Mouse (Mus musculus): ENCODE data around the gene Mpg.
"Not testable (repeated sequence)": the region's sequence is repeated elsewhere in the genome, so short reads cannot be mapped to it uniquely, and the experiment has no call there.

Mpg gene

DNA sequence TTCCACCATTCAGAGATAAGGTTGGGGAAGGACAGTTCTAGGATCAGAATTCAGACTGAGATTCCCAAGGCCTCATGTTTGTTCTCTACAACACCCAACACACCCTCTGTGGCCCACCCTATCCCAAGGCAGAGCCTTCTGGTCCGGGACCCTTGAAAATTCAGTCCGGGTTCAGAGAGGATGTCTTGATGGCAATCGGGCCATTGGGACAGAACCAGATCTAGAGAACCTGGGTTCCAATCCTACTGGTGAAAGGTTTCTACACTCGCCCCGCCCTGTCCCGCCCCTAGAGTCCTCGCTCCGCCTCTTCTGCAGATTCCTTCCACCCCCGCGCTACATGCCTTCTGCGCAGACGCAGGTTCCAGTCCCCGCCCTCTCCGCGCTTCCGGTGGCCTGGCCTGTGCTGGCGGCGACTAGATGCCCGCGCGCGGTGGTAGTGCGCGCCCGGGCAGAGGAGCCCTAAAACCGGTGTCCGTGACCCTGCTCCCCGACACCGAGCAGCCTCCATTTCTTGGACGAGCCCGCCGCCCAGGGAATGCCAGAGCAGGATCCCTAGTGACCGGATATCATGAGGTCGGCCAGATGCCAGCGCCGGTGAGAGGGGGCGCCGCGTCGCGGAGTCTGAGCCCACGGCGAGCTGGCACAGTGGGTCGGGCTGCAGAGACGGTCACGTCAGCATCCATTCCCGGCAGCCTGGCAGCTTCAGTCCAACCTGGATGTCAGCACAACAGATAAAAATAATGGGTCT is at the start of gene Mpg:
Mpg (plus strand) TSS at position 382 of the 748 bp plus-strand sequence.
- DNase-seq (ENCODE audit: low spot score), result peak; percentile 90

DNA sequence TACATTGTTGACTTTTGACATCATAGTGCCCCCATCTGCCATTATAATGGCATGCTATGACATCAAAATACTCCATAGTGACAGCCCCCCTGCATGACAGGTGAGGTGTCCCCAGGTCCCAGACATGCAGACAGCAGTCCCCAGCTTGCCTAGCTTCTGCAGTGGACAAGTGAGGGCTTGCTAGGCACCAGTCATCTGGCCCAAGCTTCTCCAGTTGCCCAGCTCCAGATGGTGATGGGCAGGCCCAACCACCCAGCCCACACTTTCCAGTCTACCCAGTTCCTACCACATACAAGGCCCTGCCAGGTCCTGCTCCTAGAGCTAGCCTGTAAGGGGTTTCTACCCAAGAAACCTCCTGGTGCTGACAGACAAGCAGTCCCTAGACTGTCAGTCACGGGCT is 47.8 kb upstream of the Mpg start:
- DNase-seq (ENCODE audit: low spot score), result no peak

DNA sequence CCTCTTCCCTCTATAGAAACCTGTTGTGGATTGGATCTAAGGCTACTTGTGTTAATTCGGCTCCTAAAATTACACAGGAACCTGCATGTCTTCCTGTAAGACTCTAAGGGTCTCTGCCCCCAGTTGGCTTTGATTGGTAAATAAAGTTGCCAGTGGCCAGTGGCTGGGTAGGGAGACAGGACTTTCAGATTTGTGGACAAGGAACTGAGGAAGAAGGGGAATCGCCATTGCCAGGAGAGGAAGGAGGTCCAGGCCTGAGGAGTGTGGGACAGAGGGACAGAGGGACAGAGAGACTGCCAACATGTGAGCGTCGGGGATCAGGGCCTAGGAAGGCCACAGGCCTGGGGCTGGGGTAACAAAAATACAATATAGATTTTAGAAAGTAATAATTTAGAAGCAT is 45.1 kb upstream of the Mpg start:
- no peak for DNase-seq (ENCODE audit: low spot score)

DNA sequence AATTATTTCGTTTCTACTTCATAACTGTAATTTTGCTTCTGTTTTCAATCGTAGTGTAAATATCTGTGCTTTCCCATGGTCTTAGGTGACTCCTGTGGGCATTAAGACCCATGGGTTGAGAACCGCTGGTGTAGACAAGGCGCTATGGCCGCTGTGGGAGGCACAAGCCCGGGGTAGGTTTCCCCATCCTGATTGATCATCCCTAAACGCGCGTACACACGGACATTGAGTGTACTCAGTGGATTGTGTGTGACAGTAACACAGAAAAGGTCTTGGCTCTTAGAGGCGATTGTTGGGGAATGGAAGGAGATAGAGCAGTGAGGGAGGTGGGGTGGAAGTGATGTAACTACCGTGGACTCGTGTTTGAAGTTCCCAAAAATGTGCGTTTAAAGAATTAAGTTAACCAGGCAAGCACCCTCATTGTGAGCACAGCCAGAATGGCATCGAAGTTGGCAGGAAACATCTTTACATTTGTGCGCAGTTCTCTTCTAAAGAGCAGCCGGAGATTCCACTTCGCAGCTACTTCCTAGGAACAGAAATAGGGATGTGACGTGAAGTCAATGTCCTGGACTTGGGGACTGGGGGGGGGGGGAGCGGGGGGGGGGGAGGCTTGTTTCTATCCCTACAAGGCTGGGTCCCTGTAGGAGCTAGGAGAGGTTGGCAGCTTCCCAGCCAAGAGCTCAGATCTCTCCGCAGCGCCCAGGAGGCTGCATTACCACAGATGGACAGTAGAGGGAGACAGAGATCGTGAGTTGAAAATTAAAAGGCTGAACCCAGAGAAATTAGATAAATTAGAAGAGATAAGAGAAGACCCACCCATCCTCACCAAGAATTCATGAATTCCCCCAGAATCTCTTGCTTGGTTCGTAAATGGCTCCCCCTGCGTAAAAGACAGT is 44.1 kb upstream of the Mpg start:
- DNase-seq (ENCODE audit: low spot score), result peak; percentile 83

DNA sequence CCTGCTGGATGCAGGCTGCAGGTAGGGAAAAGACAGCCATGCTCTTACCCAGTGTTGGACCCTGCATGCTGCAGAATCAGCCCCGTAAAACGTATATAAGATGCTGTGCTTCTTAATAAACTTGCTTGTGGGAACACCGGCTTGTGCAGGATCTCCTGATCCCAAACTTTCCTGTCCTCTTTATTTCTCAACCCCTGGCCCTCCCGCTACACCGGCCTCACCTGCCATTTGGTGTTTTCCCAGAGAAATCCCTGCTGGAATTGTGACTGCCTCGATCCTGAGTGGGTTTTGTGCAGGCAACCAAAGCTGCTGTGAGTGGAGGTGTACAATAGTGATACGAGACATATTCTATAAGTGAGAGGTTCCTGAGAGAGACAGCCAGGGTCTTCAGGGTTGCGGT is 41.8 kb upstream of the Mpg start:
- no peak for DNase-seq (ENCODE audit: low spot score)

DNA sequence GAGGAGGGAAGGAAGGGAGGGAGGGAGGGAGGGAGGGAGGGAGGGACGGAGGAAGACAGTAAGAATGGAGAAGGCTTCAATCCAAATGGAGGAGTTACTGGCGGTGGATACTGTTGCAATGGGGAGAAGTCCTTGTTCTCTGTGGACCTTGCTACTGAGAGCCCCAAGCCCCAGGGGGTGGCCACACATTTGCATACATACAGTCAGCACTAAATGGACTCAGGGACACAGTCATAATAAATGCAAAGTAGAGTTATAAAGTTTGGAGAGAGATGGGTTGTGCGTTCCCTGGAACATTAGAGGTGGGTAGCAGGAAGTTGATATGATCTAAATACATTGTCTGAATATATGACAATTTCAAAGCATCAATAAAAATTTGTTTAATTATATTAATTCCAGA is 40.3 kb upstream of the Mpg start:
- DNase-seq (ENCODE audit: low spot score), result no peak

DNA sequence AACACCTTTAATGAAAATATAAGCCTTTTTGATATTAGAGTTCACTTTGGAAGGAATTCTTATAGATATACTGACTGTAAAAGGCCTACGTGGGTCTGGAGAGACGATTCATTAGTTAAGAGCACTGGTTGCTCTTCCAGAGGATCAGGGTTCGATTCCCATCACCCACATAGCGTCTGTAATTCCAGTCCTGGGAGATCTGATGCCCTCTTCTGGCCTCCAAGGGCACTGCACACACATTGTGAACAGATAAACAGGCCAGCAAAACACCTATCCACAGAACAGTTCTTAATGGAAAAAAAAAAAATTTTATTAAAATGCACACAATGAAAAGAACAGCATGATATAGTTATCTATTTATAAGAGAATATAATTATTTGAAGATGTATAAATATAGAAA is 39.0 kb upstream of the Mpg start:
- no peak for DNase-seq (ENCODE audit: low spot score)

DNA sequence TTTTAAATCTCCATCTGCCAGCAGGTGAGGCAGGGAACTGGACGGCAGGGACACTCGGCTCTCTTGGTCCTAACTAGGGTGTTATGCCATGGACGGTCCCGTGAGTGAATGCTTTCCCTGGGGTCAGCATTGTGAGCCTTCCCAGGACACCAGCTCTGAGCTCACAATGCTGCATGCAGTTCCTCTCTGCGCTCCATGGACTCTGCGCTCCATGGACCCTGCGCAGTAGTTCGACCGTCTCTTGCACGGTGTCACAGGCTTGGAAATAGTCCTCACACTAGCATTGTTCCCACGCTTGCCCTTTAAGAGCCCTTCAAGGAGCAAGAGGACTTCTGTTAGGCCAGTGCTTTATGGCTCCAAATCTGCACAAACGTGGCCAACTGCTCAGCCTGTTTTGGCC is 37.4 kb upstream of the Mpg start:
- DNase-seq (ENCODE audit: low spot score), result no peak

DNA sequence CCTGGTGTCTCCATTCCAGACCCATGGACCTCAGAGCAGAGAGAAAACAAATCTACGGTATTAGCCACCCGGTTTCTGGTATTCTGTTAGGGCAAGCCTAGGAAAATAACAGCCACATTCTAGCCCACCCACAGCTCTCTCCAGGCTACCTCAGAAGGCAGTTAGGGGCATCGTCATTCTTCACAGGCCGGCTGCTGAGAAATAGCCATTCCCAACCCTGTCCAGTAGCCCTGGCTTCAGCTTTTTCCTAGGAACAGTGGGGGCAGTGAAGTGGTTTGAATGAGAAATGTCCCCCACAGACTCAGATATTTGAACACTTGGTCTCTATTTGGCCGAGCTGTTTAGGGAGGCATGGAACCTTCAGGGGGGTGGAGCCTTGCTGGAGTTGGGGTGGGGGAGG is 36.9 kb upstream of the Mpg start:
- DNase-seq (ENCODE audit: low spot score), result no peak

DNA sequence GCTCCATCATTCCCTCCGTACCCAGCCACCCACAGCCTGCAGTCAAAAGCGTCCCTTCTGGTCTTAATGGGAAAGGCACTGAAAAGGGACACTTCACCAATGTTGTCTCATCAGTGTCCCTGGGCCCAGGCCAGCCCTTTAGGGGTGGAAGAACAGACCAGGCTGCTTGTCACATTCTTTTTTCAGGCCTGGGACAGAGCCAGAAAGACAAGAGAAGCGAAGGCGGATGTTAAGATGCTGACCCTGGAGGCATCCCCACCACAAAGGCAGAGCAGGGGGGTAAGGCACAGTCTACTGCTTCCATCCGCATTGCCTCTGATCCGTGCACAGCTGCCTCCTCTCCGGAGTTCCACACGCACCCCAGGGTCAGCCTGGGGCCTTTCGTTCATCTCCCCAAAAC is 36.2 kb upstream of the Mpg start:
- no peak for DNase-seq (ENCODE audit: low spot score)

DNA sequence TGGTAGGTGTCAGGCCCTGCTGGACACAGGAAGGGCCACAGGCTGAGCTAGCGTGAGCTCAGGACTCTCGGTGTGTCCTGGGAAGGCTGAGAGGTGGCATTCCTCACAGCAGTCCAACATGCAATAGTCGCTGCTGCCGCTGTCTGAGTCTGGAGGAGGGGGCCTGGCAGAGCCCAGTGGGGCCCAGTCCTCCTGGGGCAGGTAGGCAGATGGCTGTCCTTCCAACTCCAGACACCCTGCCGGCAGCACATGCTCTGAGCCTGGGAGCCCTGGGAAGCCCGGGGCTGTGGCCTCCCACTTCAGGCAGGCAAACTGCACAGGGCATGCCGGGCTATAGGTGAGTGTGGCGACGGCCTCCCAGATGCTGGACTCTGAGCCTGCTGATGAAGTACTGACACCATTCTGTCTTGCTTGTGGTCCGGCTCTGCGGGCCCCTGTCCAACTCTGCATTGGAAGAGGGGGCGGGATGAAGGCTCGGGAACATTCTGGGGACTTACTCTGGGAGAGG is 35.6 kb upstream of the Mpg start:
- DNase-seq (ENCODE audit: low spot score), result no peak

DNA sequence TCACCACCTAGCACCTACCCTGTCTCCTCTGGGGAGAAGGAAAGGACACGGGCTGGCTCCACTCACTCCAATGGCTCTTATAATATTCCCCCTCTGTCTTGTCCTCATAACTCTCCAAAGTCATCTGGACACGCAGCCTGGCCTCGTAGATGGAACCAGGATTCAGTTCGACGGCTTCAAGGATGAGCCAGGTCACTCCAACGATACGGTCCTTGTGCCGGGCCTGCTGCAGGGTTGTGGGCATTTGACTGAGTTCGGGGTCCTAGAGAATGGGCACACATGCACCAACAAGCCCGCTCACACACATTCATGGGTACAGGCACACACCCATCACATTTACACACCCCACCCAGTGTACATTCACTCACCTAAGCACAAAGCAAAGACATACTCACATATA is 33.1 kb upstream of the Mpg start:
- DNase-seq (ENCODE audit: low spot score), result no peak

DNA sequence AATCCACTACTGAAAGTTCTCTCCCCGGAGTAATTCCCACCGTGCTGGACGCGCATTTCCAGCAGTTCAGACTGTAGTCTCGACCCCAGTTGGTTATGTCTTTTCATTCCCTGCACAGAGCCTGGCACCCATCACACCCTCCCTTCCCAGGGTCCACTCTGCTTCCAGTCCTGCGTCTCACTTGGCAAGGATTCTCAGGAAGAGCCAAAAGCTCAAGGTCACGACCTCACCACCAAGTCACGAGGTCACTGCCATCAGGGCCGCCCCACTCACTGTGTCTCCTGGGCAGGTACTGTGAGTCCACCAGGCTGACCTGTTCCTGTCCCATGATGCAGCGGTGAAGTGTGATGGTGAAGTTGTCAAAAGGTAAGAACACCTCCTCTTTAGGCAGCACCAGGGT is 32.2 kb upstream of the Mpg start:
- DNase-seq (ENCODE audit: low spot score), result no peak

DNA sequence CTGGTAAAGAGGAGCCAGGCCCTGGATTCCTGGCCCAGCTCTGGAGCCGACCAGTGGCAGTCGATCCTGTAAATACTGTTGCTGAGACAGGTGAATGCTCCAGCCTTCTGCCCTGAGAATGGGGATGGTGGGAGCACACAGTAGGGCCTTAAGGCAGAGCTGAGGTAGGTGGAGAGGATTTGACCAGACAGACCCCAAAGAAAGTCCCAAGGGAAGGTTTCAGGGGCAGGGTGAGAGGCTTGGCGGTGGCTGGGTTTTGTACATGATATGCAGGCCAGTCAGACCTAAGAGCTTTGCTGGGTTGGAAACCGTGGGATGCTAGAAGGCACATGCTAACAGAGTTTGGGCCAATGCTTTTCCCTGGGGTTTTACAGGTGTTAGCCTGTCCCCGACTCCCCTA is 31.7 kb upstream of the Mpg start:
- DNase-seq (ENCODE audit: low spot score), result no peak

DNA sequence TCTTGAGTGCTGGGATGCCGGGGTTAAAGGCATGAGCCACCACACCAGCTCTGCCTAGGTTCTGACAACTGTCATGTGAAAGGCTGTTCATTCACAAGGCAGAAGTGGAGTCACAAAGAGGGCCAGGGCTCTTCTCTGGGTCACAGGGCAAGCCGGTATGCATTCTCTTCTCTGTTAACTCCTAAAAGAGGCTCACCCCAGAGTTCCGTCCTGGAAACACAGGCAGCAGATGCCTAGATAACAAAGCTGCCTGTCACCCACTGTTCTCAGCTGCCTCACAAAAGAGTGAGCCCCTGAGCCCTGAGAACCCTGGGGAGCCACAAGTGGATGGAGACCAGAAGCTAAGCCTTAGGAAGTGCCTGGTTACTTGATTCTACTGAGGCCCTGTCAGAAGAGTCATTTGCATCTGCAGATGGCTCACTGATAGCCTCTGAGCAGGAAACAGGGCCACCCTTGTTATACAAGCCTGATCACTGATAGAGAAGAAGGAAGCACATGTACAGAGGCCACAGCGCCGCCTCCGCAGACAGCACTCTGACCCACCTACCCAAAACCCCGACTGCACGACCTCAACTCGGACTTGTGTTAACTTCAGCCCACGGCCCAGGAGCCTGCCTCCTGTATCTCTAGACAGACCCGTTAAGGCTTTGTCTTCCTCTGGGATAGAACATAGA is 30.3 kb upstream of the Mpg start:
- DNase-seq (ENCODE audit: low spot score), result no peak

DNA sequence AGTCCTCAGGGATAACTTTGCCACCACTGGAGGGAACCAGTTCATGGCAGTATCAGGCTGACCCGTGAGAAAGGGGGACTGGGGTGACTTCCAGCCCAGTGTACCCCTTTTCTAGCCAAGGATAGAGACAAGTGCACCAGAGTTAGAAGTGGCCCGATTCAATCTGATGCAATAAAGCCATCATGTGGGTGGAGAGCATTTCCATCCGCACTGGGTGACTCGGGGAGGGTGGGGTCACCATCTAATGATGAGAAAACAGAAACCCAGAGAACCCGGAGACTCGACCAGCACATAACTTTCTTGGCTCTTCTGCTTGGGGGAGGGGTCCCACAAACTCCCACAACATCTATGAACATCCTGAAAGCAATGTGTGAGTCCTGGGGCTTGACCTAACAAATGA is 29.6 kb upstream of the Mpg start:
- no peak for DNase-seq (ENCODE audit: low spot score)

DNA sequence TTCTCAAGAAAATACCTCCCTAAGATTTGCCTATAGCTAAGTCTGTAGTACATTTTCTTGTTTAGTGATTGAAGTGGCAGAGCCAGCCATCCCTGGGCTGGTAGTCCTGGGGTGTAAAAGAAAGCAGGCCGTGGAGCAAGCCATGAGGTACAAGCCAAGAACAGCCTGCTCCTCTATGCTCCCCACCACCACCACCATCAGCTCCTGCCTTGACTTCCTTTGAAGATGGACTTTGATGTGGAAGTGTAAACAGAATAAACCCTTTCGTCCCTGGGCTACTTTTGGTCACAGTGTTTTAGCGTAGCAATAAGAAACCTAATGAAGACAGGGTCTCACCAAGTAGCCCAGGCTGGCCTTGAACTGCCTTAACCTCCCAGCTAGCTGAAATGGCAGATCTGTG is 28.5 kb upstream of the Mpg start:
- no peak for DNase-seq (ENCODE audit: low spot score)

DNA sequence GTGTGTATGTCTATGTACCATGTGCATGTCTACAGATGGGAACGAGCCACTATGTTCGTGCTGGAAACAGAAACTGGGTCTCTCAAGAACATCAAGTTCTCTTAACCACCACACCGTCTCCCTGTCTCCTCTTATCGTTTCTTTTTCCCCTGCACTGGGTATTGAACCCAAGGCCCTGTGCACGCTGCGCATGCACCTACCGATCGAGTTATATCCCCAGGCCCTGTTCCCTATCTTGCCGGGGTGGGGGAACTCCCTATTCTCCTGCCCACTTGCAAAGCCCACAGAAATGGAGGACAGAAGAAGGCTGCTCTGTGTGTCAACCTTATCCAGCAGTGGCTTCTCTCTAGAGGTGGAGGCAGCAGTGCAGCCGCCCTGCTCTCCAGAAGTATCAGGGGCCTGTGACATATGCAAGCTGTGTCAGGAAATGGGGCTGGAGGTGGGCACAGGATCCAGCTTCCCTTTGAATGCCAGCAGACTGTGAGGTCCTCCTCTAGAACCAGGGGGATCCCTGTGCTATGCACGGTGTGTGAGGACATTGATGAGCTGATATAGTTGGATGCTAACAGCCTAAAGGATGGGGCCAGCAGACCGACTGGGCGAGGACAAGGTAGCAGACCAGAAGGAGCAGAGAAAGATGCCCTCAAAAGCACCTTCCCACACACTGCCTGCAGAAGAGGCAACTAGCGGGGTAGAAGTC is 27.9 kb upstream of the Mpg start:
- no peak for DNase-seq (ENCODE audit: low spot score)

DNA sequence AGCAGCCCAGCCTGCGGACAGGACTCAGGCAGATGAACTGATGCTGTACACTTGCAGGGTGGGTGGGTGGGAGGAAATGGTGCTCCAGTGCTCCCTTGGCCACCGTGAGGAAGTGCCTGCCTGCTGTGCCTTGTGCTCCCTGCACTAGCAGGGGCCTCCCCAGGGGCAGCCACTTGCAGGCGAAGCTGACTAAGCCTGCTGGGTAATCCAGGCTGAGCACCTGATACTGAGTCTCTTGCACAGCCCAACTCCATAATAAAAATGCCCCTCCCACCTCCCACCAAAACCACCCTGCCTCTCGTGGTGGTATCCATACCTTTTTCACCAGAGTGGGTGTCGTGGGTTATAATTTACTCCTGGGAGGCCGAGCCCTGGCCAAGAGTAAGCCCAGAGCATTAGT is 27.1 kb upstream of the Mpg start:
- no peak for DNase-seq (ENCODE audit: low spot score)

DNA sequence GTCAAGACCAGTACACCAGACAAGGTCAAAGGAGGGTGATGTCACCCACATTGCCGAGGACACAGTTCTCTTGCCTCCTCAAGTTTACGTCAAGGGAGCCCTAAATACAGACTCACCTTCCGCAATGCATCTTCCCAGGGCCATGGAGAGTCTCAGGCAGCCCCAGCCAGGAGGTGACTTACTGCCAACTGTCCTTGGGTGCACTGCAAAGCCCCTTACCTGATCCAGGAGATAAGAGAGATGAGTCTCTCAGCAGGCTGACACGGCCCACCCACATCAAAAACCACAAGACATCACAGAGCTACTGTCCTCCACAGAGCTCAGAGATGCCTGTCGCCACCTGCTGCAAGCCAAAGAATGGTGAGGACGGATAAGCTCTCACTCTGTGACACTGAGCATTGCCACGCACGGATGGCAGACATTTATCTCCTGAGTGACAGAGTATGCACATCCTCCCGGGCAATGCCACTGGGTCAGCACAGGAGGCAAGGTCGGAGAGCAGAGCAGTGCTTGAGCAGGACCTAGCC is 26.2 kb upstream of the Mpg start, which contains the start of gene Il9r:
Il9r (minus strand) TSS at position 205 of the 527 bp plus-strand sequence.
- no peak for DNase-seq (ENCODE audit: low spot score)

DNA sequence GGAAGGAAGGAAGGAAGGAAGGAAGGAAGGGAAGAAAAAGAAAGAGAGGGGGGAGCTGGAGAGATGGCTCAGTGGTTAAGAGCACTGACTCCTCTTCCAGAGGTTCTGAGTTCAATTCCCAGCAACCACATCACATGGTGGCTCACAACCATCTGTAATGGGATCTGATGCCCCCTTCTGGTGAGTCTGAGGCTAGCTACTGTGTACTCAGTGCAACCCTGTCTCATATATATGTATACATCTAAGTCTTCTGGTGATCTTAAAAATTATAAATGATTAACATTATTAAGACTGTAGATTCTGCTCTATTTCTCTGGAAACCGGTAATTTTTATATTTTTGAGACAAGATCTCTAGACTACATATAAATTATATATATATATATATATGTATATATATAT is 25.3 kb upstream of the Mpg start:
- not testable (repeated sequence) for DNase-seq (ENCODE audit: low spot score)
